Mouse (Mus musculus) midbrain, embryonic 14.5 days (tissue): Measurements from ENCODE around the gene Harbi1. TPM values are rescaled to one million over a fixed set of nuclear protein-coding genes. Genes with fewer than 3 reads are reported as not detected.

Experiments used
- ATAC-seq: fragments of 200-750 bp; cut with Nextera tagmentation; 2 replicates; pipeline ENCODE4 v1.8.0; 2017; ENCODE audit warnings: moderate number of reproducible peaks, moderate library complexity; ENCODE audit not compliant: low FRiP score, low TSS enrichment
- DNase-seq: peaks from one replicate; pipeline ENCODE4 v3.0.0-alpha.2; 2015
- H3K27ac ChIP-seq: fragments of 300-500 bp; sonication (generic); replicated peaks from 2 replicates; pipeline ENCODE4 v1.5.1; 2014; ENCODE audit warnings: mild to moderate bottlenecking, low read depth, low read length, moderate library complexity
- H3K27me3 ChIP-seq: fragments of 300-500 bp; sonication (generic); 2 replicates; pipeline ENCODE4 v1.6.1; 2014; ENCODE audit warnings: low read length, control low read depth, mixed read lengths; ENCODE audit not compliant: control insufficient read depth, insufficient read depth
- H3K36me3 ChIP-seq: fragments of 300-500 bp; sonication (generic); 2 replicates; pipeline ENCODE4 v1.6.1; 2014; ENCODE audit warnings: low read length, control low read depth; ENCODE audit not compliant: control insufficient read depth, insufficient read depth
- H3K4me1 ChIP-seq: fragments of 300-500 bp; sonication (generic); 2 replicates; pipeline ENCODE4 v1.6.1; 2014; ENCODE audit warnings: mild to moderate bottlenecking, antibody characterized with exemption, low read length, control low read depth; ENCODE audit not compliant: control insufficient read depth, insufficient read depth
- H3K4me2 ChIP-seq: fragments of 300-500 bp; sonication (generic); 2 replicates; pipeline ENCODE4 v1.6.1; 2014; ENCODE audit warnings: mild to moderate bottlenecking, low read length, moderate library complexity
- H3K4me3 ChIP-seq: fragments of 300-500 bp; sonication (generic); replicated peaks from 2 replicates; pipeline ENCODE4 v1.5.1; 2014; ENCODE audit warnings: low read depth, low read length
- H3K9ac ChIP-seq: fragments of 300-500 bp; sonication (generic); replicated peaks from 2 replicates; pipeline ENCODE4 v1.6.1; 2014; ENCODE audit warnings: mild to moderate bottlenecking, low read length, moderate library complexity
- H3K9me3 ChIP-seq: fragments of 300-500 bp; sonication (generic); 2 replicates; pipeline ENCODE4 v1.6.1; 2016; ENCODE audit warnings: low read length, control low read depth, mixed read lengths; ENCODE audit not compliant: control insufficient read depth
- WGBS: fragments of 180-500 bp; shearing (Covaris S2); extraction: QIAGEN DNeasy Blood & Tissue Kit; methylation state at CpG from one replicate; pipeline ENCODE4 v1.1.7; 2014; 5-methylcytosine and 5-hydroxymethylcytosine counted together
- polyA plus RNA-seq: library from polyadenylated mRNA; unstranded; fragments of >200 nt; fragmentation: Nextera tagmentation; extraction: Ambion mirVana; gene quantifications from 2 replicates; pipeline ENCODE4 v1.2.1, GENCODE M21; 2014

Harbi1 gene
- polyA plus RNA-seq, 1 experiment from 2014 or later, result 18.2 TPM

GRCm38 (mm10) chr2:91705736-91706135 is 4.9 kb upstream of the Harbi1 start:
- Histone ChIP-seq H3K4me2 (no peak overlapping the region), H3K9ac (no peak overlapping the region), H3K9me3 (no peaks in the 10 kb centered on the region), H3K4me3 (no peak overlapping the region), H3K36me3 (no peaks in the 10 kb centered on the region), H3K27me3 (no peaks in the 10 kb centered on the region), H3K4me1 (peaks cover 10% of the 10 kb centered on the region), H3K27ac (no peak overlapping the region)
- WGBS, result 88% methylated on average over 6 of the region's 6 CpGs
- ATAC-seq (no peak), DNase-seq (no peak)

DNA sequence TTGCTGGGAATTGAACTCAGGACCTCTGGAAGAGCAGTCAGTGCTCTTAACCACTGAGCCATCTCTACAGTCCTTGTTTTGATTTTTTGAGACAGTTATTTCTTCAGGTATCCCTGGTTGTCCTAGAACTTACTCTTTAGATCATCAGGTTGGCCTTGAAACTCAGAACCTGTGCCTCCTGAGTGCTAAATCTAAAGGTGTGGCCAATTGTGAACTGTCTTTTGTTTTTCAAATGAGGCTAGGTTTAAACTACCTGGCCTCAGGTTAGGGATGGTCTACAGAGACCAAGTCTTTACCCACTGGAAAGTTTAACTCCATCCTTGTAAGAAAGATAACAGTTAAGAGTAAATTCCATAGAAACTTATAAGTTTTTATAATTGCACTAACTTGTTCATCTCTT is 4.2 kb upstream of the Harbi1 start:
- H3K27ac ChIP-seq, result no peak overlapping the region
- H3K9me3 ChIP-seq, result no peaks in the 10 kb centered on the region
- no peak overlapping the region for H3K9ac ChIP-seq
- peaks cover 12% of the 10 kb centered on the region for H3K4me1 ChIP-seq
- no peaks in the 10 kb centered on the region for H3K27me3 ChIP-seq
- no peak overlapping the region for H3K4me2 ChIP-seq
- no peak for DNase-seq
- no peak overlapping the region for H3K4me3 ChIP-seq
- ATAC-seq, result no peak
- no peaks in the 10 kb centered on the region for H3K36me3 ChIP-seq

- Histone ChIP-seq H3K36me3 (no peaks in the 10 kb centered on the region), H3K9me3 (no peaks in the 10 kb centered on the region), H3K4me3 (no peak overlapping the region), H3K9ac (no peak overlapping the region), H3K27me3 (no peaks in the 10 kb centered on the region), H3K27ac (no peak overlapping the region), H3K4me2 (no peak overlapping the region), H3K4me1 (peaks cover 16% of the 10 kb centered on the region)
- ATAC-seq (no peak), DNase-seq (no peak)
- WGBS, result 98% methylated on average over 6 of the region's 6 CpGs
These were observed 2.3 kb upstream of the Harbi1 start for GRCm38 (mm10) chr2:91708361-91708760.

- Histone ChIP-seq H3K4me1 (peaks cover 16% of the 10 kb centered on the region), H3K27me3 (no peaks in the 10 kb centered on the region), H3K4me2 (peak overlapping the region; percentile 86), H3K9me3 (no peaks in the 10 kb centered on the region), H3K4me3 (peak overlapping the region; percentile 93), H3K27ac (peak overlapping the region; percentile 83), H3K9ac (peak overlapping the region; percentile 80), H3K36me3 (0 out of 2 replicates have a peak, but pooled peaks cover 3% of the 10 kb centered on the region)
- 6% methylated on average over 8 of the region's 8 CpGs for WGBS
- DNase-seq, result no peak
- no peak for ATAC-seq
These were observed 739 bp downstream of the Harbi1 start for GRCm38 (mm10) chr2:91711256-91711925.

DNA sequence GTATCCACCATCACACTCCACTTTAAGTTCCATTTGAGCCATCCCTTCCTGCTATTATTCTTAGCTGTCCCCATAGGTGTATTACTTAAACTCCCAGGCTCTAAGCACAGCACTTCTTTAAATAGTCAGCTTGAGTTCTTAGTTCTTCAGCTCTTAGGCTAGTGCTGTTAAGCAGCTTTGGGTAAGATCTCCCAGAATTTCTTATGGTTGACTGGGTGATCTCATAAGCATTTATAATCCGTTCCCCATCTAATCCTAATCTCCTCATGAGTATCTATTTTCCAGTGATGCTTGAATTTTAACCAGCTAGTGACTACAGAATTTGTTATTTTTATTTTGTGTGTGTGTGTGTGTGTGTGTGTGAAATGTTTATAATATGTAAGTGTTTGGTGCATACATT is 4.3 kb downstream of the Harbi1 start:
- WGBS, result 64% methylated on average over 1 of the region's 1 CpGs
- ATAC-seq, result no peak

DNA sequence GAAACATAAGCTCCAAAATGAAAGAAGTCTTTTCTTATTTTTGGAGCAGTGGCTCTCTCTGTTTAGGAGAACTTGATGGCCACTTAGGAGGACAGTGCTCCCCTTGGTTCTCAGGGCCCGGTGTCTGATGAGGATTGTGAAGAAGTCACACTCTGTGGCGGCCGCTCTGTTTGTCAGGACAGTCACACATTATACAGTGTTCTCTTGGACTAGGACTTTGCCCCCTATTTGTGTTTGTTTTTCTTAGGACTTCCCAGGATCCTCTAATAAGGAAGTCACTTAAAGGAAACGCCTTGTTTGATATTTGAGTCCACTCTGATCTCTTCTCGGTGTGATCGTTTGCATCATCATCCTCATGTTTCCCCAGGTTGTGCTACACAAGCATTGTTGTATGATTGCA is 7.6 kb downstream of the Harbi1 start:
- Histone ChIP-seq H3K9ac (no peak overlapping the region), H3K4me3 (no peak overlapping the region), H3K36me3 (peaks cover 14% of the 10 kb centered on the region), H3K27ac (no peak overlapping the region), H3K4me1 (no peaks in the 10 kb centered on the region), H3K27me3 (no peaks in the 10 kb centered on the region), H3K9me3 (no peaks in the 10 kb centered on the region), H3K4me2 (no peak overlapping the region)
- DNase-seq (no peak), ATAC-seq (no peak)
- 94% methylated on average over 6 of the region's 6 CpGs for WGBS

More for the DNA sequence above, 4.3 kb downstream of the Harbi1 start:
- H3K27ac ChIP-seq, result no peak overlapping the region
- no peak overlapping the region for H3K4me3 ChIP-seq
- peaks cover 7% of the 10 kb centered on the region for H3K4me1 ChIP-seq
- DNase-seq, result no peak
- H3K36me3 ChIP-seq, result 0 out of 2 replicates have a peak, but pooled peaks cover 6% of the 10 kb centered on the region
- no peaks in the 10 kb centered on the region for H3K27me3 ChIP-seq
- no peak overlapping the region for H3K9ac ChIP-seq
- no peak overlapping the region for H3K4me2 ChIP-seq
- H3K9me3 ChIP-seq, result no peaks in the 10 kb centered on the region

DNA sequence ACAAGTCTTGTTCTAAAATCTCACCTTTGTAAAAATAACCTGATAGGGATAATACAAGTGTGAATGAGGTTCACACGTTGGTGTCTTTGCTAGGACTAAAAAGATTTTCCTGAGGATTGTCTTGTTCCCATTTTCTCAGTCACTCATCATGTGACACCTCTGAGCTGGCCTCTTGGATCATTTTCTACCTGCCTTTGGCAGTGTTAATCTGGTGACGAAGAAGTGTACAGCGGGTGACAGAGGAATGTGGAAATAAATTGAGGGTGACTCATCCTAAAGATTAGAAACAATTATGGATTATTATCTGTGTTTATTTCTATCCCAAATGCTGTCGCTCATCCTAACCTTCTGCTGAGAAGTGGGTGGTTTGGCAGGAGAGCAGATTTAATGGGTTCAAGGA is 12.7 kb downstream of the Harbi1 start:
- Histone ChIP-seq H3K27me3 (no peaks in the 10 kb centered on the region), H3K27ac (no peak overlapping the region), H3K4me3 (no peak overlapping the region), H3K36me3 (peaks cover 8% of the 10 kb centered on the region), H3K9me3 (no peaks in the 10 kb centered on the region), H3K4me1 (no peaks in the 10 kb centered on the region), H3K4me2 (no peak overlapping the region), H3K9ac (no peak overlapping the region)
- no peak for DNase-seq
- ATAC-seq, result no peak
- WGBS, result 79% methylated on average over 4 of the region's 4 CpGs

DNA sequence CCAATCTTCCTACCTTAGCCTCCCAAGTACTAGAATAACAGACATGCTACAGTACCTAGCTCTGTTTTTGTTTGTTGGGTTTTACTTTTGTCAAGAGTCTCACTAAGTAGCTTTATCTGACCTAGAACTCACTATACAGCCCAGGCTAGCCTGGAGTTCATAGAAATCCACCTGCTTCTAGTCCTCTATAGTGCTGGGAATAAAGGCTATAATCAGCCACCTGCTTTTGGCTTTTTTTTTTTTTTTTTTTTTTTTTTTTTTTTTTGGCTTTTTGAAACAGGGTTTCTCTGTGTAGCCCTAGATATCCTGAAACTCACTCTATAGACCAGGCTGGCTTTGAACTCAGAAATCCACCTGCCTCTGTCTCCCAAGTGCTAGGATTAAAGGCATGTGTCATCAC is 13.3 kb downstream of the Harbi1 start:
- no peak overlapping the region for H3K4me3 ChIP-seq
- no peaks in the 10 kb centered on the region for H3K9me3 ChIP-seq
- H3K36me3 ChIP-seq, result peaks cover 8% of the 10 kb centered on the region
- H3K27ac ChIP-seq, result no peak overlapping the region
- ATAC-seq (no peak), DNase-seq (no peak)
- H3K4me2 ChIP-seq, result no peak overlapping the region
- H3K4me1 ChIP-seq, result no peaks in the 10 kb centered on the region
- H3K9ac ChIP-seq, result no peak overlapping the region
- H3K27me3 ChIP-seq, result no peaks in the 10 kb centered on the region

- H3K4me3 ChIP-seq, result no peak overlapping the region
- H3K27me3 ChIP-seq, result no peaks in the 10 kb centered on the region
- no peak overlapping the region for H3K9ac ChIP-seq
- DNase-seq (no peak), ATAC-seq (no peak)
- 64% methylated on average over 2 of the region's 2 CpGs for WGBS
- peaks cover 8% of the 10 kb centered on the region for H3K36me3 ChIP-seq
- H3K9me3 ChIP-seq, result no peaks in the 10 kb centered on the region
- no peak overlapping the region for H3K27ac ChIP-seq
- H3K4me2 ChIP-seq, result no peak overlapping the region
- no peaks in the 10 kb centered on the region for H3K4me1 ChIP-seq
These were observed 14.1 kb downstream of the Harbi1 start for GRCm38 (mm10) chr2:91724716-91725115.
